Mouse (Mus musculus) cerebellum, adult (tissue): Measurements from ENCODE around the gene Plxnd1.
A peak's percentile ranks its signal among the peaks of the same experiment; 100 is the strongest.

Experiments
- ATAC-seq: cut with Nextera tagmentation; 2 replicates; pipeline ENCODE4 v1.9.2; 2017; ENCODE audit warnings: mild to moderate bottlenecking, moderate library complexity, mixed read lengths; ENCODE audit not compliant: insufficient number of reproducible peaks, low FRiP score, low TSS enrichment

Plxnd1 gene

GRCm38 (mm10) chr6:115962439-115963085 is 32.2 kb downstream of the Plxnd1 start:
- ATAC-seq = no peak

GRCm38 (mm10) chr6:115961743-115962142 is 33.1 kb downstream of the Plxnd1 start:
- no peak for ATAC-seq

- no peak for ATAC-seq
Measured at GRCm38 (mm10) chr6:115960322-115960721, 34.5 kb downstream of the Plxnd1 start.

- ATAC-seq = no peak
Measured at GRCm38 (mm10) chr6:115959151-115959691, 35.6 kb downstream of the Plxnd1 start.

- no peak for ATAC-seq
Measured at GRCm38 (mm10) chr6:115958445-115958844, 36.4 kb downstream of the Plxnd1 start.

- ATAC-seq = no peak
Measured at GRCm38 (mm10) chr6:115957681-115958080, 37.1 kb downstream of the Plxnd1 start.

- ATAC-seq = peak; percentile 72
Measured at GRCm38 (mm10) chr6:115956922-115957601, 37.7 kb downstream of the Plxnd1 start.

GRCm38 (mm10) chr6:115956418-115956921 is 38.3 kb downstream of the Plxnd1 start:
- no peak for ATAC-seq

- ATAC-seq = no peak
Measured at GRCm38 (mm10) chr6:115955664-115956063, 39.1 kb downstream of the Plxnd1 start.

GRCm38 (mm10) chr6:115955169-115955568 is 39.6 kb downstream of the Plxnd1 start:
- peak; percentile 53 for ATAC-seq

GRCm38 (mm10) chr6:115954506-115955074 is 40.2 kb downstream of the Plxnd1 start:
- ATAC-seq = no peak

- ATAC-seq = no peak
Measured at GRCm38 (mm10) chr6:115946389-115946788, 48.4 kb downstream of the Plxnd1 start.

- ATAC-seq = no peak
Measured at GRCm38 (mm10) chr6:115945633-115946032, 49.2 kb downstream of the Plxnd1 start.

GRCm38 (mm10) chr6:115944638-115945037 is 50.2 kb downstream of the Plxnd1 start, which contains the start of gene H1foo:
TSS of gene H1foo (plus strand) at chr6:115944938.
- ATAC-seq = no peak

- ATAC-seq = no peak
Measured at GRCm38 (mm10) chr6:115943498-115944427, 51.0 kb downstream of the Plxnd1 start.

GRCm38 (mm10) chr6:115941128-115941527 is 53.7 kb downstream of the Plxnd1 start:
- ATAC-seq = no peak

GRCm38 (mm10) chr6:115940603-115941002 is 54.2 kb downstream of the Plxnd1 start:
- no peak for ATAC-seq

- ATAC-seq = no peak
Measured at GRCm38 (mm10) chr6:115938798-115939197, 56.0 kb downstream of the Plxnd1 start.

- no peak for ATAC-seq
Measured at GRCm38 (mm10) chr6:115938011-115938410, 56.8 kb downstream of the Plxnd1 start.

GRCm38 (mm10) chr6:115935544-115935943 is 59.3 kb downstream of the Plxnd1 start:
- no peak for ATAC-seq
